Mouse (Mus musculus) gastrocnemius, postnatal 10 days (tissue): ENCODE data around the gene Idi1. TPM values are rescaled to one million over a fixed set of nuclear protein-coding genes. Genes with fewer than 3 reads are reported as not detected.
"Not testable (repeated sequence)": the region's sequence is repeated elsewhere in the genome, so short reads cannot be mapped to it uniquely, and the experiment has no call there.

ENCODE experiments used
- DNase-seq: peaks from one replicate; pipeline ENCODE4 v3.0.0; 2021; ENCODE audit warnings: mixed read lengths
- microRNA-seq, 2 experiments: library from miRNA; unstranded; fragments of <30 nt; microRNA quantifications; one replicate each; pipeline ENCODE4 v1.2.0; 2021
- total RNA-seq, 2 experiments: library from RNA; stranded (reverse); gene quantifications; 2 replicates each; pipeline ENCODE4 v1.2.3; 2021

Gene Idi1
- total RNA-seq, 2 experiments from 2014 or later = 10.2 to 12.0 TPM

GRCm38 (mm10) chr13:8888603-8889002, 3.3 kb downstream of the Idi1 start:
- DNase-seq = no peak

- DNase-seq = not testable (repeated sequence)
Measured at GRCm38 (mm10) chr13:8905986-8906385, 20.7 kb downstream of the Idi1 start.

- not testable (repeated sequence) for DNase-seq
Measured at GRCm38 (mm10) chr13:8913890-8914289, 28.6 kb downstream of the Idi1 start.

GRCm38 (mm10) chr13:8933499-8933898, 48.2 kb downstream of the Idi1 start:
- no peak for DNase-seq

GRCm38 (mm10) chr13:8937611-8938140, 52.4 kb downstream of the Idi1 start:
- DNase-seq = not testable (repeated sequence)

GRCm38 (mm10) chr13:8941110-8941509, 55.8 kb downstream of the Idi1 start:
- not testable (repeated sequence) for DNase-seq

GRCm38 (mm10) chr13:8941701-8942100, 56.4 kb downstream of the Idi1 start:
- DNase-seq = not testable (repeated sequence)

Small RNAs within 50 kb of the gene (microRNA-seq; reads per million reads assigned to microRNA genes)
- 0 reads per million in 2 experiments for gene Gm22750

Other genes with a start within 250 kb of the Idi1 start
- 10 to 100 TPM; 30.5 to 31.0 TPM for gene Wdr37, start 13.6 kb upstream of the Idi1 start, total RNA-seq
- gene Gm9745, start 62.7 kb downstream of the Idi1 start, total RNA-seq = not detected
- gene Idi2, start 67.4 kb downstream of the Idi1 start, total RNA-seq = not detected
- 10 to 100 TPM; 41.3 to 44.0 TPM for gene Gtpbp4, start 110.6 kb downstream of the Idi1 start, total RNA-seq
- 10 to 100 TPM; 62.1 to 68.2 TPM for gene Larp4b, start 208.4 kb downstream of the Idi1 start, total RNA-seq